Mouse (Mus musculus) ES-CJ7 (cell line): Measurements from ENCODE around the gene Sesn1.
"Not testable (repeated sequence)": the region's sequence is repeated elsewhere in the genome, so short reads cannot be mapped to it uniquely, and the experiment has no call there.

Experiments
- DNase-seq: peaks from one replicate; pipeline ENCODE4 v3.0.0; 2011; ENCODE audit warnings: low read depth, low spot score

Sesn1 gene

DNA sequence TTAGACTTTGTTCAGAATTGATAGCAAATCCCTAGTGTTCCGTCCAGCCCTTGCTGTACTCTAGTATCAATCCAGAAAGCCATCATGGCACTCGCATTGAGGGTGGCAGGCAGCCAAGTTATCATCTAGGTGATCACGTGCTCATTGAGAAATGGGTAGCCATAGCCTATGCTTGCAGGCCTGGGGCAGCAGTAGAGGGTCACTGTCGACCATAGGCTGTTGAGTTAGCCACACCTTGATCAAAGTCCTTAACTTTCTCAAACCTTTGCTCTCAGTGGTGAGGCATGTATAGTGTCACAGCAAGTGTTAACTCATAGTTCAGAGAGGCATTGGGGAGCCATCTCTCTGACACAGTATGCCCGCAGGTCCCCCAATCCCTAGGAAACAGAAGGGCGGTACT is 11.4 kb downstream of the Sesn1 start:
- DNase-seq: no peak

DNA sequence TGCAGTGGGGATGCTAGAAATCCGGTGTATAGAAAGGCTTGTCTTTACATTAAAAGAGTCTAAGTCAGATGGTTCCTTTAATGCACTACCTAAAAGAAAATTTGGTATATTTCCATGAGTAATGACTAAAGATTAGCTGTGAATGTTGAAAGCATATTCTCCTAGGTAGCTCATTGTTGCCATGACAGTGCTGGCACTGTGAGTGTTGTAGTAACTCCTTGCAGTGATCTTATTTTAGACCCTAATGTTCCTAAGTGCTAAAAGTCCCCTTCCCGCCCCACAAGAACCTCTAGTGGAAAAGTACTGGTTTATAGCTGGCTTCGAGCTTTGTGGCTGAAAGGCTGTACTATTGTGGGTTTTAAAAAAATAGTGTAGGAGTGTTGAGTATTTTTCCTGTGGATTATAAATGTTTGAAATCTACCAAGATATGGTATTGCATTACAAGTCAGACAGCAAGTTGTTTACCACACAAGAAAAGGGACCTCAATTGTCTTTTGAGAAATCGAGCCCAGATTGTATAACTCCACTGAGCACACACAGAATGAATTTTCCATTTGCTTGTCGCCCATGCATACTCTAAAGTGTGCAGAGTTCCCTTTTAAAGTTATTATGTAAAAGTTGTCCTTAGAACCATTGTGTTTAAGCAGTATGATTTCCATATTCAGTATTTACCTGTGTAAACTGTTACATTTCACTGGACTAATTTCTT is 13.0 kb downstream of the Sesn1 start:
- no peak for DNase-seq

DNA sequence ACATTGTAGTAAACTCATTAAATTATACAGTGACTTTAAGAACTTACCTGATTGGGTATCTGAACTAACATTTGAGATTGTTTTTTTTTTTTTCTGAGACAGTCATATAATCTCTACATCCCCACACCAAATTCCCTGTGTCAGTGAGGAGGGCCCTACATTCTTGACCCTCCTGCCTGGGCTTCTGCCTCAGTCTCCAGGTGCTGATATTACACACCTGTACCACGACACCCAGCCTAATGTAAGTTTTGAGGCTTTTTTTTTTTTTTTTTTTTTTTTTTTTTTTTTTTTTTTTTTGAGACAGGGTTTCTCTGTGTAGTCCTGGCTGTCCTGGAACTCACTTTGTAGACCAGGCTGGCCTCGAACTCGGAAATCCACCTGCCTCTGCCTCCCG is 13.5 kb downstream of the Sesn1 start:
- DNase-seq: not testable (repeated sequence)

DNA sequence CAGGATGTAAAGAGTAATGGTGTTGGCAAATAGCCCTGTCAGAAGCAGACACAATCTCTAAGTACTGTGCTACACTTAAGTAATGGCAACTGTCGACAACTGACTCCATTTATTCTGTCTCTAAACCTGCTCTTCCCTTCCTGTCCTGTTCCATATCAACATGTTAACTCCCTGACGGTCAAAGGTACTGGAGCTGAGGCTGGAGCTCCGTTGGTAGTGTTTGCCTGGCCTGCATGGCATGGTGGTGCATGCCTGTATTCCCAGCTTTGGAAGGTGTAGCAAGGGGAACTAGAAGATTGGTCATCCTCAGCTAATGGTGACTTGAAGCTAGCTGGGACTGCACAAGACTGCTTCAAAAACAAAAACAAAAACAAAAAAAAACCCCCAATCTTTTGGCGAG is 14.2 kb downstream of the Sesn1 start:
- DNase-seq: no peak

DNA sequence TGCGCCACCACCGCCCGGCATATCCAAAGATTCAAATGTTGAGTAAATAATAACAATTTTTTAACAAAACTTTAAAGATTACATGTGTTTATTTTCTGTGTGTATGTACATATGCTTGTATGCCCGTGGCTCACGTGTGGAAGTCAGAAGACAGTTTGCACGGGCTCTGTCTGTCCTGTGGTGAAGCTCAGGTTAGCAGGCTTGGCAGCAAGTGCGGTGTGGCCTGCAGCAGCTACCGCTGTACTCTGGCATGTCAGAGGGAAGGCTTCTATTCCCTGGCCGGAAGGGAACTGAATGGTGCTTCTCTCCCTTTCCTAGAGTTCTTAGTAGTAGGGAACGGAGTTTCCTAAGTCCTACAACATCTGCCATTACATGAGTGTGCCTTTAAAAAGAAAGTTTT is 15.3 kb downstream of the Sesn1 start:
- no peak for DNase-seq

DNA sequence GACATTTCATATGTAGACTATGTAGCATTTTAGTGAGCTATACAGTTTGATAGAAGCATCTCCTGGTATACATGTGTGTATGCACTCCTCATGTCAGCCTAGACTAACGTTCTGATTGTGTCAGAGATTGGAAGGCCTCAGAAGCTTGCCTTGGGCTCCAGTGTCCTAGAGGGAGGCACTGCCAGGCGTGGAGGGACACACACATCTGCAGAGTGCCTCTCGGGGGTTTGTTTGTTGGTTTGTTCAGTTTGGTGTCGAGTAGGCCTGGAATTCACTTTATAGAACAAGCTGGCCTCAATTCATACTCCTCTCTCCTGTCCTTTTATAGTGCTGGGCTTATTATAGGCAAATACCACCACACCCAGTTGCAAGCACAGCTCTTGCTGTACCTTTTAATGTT is 16.3 kb downstream of the Sesn1 start:
- DNase-seq: no peak

DNA sequence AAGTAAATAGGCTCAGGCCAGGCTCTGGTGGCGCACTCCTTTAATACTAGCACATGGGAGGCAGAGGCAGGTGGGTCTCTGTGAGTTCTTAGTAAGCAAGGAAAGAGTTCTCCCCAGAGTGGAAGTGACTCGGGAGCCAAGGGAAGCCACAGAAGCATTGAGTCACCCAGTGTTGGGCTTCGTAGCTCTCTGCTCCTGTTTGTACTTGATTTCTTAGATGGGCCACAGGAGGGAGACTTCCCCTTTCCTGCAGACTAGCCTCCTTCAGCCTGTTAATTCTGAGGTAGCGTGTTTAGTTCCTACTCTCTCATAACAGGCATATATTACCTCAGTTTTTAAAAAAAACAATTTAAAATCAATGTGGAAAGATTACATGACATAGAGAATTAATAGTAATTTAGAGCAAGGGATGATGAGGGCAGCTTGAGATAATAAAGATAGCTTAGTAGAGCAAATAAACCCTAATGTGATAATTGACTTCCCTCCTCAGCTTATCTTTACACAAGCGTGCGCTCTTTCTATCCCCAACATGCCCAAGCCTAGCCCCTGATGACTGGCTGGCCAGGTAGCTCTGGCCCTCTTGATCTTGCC is 16.9 kb downstream of the Sesn1 start:
- DNase-seq: no peak

DNA sequence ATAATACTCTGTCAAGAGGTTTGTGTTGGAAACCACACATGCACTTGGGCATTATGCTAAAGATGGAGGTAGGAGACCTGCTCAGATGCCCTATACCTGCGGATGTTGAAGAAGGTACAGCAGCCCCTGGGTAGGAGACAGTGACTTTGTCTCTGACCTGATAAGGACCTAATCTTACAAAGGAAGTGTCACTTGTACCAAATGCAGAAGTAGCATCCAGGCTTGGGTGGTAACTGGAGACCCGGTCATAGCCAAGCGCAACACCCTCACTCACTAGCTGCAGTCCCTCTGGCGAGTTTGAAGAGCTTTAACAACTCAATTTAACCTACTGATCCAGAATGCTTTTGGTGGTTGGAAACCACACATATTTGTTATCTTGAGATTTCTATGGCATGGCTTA is 18.0 kb downstream of the Sesn1 start:
- no peak for DNase-seq

DNA sequence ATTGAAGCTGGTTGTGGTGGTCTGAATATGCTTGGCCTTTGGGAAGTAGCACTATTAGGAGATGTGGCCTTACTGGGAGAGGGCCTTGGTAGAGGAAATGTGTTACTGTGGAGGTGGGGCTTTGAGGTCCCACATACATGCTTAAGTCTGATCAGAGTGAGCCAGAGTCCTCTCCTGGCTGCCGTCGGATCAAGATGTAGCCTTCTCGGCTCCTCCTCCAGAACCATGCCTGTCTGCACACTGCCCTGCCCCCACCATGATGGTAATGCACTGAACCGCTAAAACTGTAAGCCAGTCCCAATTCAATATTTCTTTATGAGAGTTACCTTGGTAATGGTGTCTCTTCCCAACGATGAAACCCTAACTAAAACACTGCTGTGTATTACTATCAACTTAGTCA is 19.5 kb downstream of the Sesn1 start:
- DNase-seq: peak; percentile 53

DNA sequence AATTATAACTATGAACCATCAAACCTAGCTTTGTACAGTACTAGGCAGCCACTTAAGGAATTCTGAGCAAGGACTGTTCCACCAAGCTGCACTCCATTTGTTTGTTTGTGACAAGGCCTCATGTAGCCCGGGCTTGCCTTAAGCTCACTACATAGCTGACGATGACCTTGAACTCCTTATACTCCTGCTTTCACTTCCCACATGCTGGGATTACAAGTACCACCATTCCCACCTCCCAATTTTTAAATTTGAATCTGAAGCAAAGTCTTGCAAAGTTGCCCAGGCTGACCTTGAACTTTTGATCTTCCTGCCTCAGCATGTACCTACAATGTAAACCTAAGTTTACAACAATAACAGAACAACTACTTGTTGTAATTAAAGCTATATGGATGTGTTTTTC is 20.2 kb downstream of the Sesn1 start:
- peak; percentile 98 for DNase-seq

DNA sequence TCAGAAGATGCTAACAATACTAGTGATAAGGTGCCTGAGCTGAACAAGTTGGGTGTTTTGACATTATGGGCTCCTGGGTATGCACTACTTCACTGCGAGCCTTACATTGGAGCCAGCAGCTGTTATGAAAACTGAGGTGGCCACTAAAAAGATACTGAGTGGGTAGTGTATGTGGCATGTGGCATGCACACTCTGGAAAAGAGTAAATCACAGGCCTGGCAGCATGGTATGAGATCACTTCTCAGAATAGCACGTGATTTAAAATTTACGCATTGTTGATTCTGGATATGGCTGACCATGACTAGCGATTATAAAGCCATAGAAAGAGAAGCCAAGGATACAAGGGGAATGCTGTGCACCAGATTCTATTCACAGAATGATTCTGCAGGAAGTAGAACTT is 20.7 kb downstream of the Sesn1 start:
- no peak for DNase-seq

DNA sequence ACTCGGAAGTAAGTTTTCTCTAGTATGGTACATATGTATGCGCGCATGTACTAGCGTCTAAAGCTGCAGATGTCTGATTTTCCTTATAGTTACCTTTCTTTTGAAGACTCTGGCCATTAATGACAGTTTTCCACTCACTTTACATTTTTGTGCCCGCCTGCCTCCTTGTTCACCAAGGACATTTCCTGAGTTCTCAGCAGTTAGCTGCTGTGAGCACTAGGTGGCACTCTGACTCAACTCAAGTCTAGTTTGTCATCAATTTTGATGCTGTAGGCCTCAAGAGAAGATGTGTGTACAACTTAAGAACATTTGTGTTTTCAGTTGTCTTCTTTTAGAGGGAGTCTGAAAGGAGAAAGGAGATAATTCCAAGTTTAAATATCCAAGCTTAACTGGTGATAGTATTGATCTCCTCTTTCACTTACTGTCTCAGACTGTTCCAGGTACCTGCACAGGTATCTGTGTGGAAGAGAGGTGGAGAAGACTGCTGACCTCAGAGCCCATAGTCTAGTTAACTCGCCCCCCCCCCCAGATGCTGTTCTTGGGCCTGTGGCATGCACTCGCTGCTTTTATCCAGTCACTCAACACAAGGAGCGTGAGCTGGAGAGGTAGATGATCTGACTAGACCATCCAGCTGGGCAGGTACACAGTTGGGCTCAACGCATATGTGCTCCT is 21.3 kb downstream of the Sesn1 start:
- peak; percentile 89 for DNase-seq

DNA sequence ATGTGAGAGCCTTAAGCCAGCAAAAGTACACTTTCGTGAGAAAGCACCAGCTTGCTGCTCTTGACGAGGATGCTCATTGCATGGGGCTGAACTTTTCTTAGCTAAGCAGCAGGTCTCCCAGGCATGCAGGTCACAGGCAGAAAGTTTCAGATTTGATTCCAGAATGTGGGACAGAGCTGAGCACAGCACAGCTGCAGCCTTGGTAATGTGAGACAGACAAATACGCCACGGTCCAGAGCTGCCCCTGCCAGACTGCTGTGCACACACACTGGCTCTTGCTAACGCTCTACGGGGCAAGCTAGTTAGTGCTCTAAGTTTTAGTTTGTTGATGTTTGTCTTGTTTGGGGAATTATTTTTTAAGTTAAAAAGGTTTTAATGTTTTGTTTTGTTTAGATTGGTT is 22.5 kb downstream of the Sesn1 start:
- peak; percentile 29 for DNase-seq

DNA sequence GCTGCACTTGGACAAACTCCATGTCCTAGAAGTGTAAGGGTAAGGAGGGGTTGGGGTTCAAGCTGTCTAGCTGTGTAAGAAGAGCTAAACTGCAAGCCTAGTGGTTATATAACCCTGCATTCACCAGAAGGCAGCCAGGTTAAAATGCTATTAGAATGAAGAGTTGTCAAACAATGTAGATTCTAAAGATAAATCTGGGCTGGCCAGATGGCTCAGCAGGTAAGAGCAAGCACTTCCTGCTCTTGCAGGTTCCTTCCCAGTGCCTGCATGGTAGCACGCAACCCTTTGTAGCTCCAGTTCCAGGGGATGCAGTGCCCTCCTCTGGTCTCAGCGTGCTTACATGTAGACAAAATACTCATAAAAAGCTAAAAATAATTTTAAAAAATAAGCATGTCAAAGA is 24.4 kb downstream of the Sesn1 start:
- DNase-seq: no peak

DNA sequence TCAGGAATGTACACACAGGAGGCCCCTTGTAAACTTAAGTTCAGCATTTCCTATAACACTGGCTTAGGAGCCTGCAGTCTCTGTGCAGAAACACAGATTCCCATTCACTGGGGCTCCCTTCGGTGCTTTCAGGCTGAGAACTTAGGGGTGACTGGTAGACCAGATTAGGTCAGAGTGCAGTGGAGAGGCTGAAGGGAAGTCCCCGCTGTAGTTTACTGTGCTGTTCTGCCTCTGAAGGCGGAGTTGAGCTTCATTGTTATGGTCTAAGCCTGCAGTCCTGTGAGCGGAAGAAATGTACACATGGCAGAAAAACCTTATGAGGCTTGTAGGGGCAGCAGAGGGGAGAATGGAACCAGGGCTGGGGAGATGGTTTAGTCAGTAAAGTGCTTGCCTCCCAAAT is 29.2 kb downstream of the Sesn1 start:
- DNase-seq: no peak

DNA sequence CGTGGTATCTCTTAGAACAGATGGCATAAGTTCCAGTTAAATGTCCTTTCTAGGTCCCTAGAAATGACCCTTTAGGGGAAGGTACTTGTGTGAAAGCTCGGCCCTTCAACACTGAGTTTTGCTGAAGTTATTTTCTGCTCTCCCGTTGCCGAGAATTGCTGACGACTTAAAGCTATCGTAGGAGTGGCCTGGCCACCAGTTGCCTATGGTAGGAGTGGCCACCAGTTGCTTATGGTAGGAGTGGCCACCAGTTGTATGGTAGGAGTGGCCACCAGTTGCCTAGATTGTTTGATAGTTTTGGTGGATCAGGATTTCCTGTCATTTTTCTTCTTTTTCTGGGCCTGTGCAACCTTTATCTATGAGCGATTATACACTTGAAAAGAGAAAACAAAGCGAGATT is 38.0 kb downstream of the Sesn1 start:
- no peak for DNase-seq

DNA sequence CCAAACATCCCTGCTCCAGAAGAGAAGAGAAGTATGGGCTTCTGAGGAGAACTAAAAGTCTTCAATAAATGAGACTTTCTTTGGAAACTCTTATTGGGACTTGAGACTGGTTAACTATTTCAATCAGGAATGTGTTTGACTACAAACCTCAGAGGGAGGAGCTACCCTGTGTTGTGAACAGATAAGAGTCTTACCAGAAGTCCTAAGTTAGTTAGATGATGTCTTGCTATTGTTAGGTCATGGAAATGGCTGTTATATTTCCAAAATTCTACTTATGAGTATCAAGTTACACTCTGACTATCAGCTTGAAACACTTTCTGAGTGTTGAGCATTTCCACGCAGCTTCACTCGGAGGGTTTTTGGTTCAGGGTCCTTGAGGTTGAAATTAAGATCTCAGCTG is 39.0 kb downstream of the Sesn1 start:
- no peak for DNase-seq

DNA sequence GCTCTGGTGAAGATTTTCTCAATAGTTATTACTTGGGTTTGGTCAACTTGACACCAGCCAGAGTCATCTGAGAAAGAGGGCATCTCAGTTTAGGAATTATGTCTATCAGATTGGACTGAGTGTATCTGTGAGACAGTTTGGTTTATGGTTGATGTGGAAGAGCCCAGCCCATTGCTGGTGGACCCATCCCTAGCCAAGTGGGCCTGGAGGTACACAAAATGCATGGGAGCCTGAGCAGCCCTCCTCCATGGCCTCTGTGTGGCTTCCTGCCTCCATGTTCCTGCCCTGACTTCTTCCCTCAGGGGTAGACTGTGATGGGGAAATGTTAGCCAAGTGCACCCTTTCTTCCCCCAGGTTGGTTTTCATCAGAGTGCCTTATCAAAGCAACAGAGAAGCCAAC is 50.1 kb downstream of the Sesn1 start:
- no peak for DNase-seq

DNA sequence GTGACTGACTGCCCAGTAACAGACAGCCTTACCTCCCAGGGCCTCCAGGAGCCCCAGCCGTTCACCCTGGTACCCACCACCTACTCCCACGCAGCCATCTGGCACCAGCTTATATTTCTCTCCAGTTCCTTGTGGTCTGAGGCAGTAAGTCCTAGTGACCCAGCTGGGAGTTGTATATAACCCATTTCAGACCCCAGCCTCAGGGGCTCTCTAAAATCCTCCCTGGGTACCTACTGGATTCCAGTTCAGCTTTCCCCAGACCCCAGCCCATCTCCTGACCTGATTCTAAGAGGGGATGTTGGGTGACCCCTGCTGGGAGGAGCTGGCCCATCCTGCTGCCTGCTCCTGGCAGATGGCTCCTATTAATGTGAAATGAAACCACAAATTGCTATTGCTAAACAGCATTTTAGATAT is 50.5 kb downstream of the Sesn1 start:
- DNase-seq: no peak

DNA sequence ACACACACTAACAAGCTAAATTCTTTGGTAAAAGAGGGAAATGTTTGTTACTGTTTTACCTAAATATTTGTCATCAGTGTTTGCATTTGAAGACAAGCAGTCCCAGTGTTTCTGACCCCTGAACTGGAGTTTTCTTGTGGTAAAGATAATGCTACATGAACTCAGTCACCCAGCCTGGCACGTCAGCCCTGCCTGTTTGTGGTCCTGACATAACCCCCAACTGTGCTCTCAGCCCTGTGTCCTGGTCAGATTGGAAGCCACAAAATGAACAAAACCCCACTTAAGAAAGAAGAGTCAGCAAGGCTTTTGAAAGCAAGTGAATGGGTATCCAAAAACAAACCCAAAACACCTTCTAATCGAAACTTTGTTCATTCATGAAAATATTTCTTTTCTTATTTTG is 53.3 kb downstream of the Sesn1 start:
- DNase-seq: no peak

DNA sequence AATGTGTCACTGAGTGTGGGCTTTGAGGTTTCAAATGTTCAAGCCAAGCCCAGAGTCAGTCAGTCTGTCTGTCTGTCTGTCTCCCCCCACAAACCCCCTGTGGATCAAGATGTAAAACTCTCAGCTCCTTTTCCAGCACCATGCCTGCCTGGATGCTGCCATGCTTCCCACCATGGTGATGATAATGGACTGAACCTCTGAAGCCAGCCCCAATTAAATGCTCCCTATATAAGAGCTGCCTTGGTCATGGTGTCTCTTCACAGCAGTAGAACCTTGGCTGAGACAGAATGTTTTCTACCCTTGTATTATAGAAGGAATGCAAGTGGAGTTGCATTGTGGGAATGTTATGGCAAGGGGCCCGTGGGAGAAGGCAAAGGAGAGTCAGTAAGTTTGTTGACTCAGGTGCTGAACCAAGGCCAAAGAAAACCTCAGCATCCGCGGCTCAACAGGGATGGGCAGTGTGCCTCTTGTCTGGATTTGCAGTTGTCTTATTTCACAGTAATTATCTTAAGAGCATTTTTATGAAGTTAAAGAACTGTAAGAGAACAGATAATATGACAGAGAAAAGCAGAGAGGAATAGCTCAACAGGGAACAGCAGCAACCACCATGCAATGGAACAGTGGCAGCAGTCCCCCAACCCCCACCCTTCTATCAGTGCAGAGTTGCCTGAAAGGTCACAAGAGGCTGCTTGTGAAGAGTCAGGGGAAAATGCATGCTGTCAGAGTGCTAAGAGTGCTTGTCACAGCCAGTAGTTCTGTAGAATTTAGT is 56.5 kb downstream of the Sesn1 start:
- no peak for DNase-seq

DNA sequence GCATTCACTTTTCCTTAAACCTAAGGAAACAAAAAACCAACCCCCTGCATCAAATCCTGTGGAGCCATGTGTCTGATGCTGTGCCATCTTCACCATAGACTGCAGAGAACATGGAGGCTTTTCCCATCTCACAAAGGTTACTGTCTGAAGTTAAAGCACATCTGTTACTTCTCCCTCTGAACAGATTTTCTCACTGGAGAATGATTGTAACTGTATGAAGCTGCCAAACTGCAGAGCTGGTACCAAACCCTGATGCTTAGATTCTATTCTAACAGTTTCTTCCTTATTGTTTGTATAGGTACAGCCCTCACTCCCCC is 57.1 kb downstream of the Sesn1 start:
- no peak for DNase-seq

DNA sequence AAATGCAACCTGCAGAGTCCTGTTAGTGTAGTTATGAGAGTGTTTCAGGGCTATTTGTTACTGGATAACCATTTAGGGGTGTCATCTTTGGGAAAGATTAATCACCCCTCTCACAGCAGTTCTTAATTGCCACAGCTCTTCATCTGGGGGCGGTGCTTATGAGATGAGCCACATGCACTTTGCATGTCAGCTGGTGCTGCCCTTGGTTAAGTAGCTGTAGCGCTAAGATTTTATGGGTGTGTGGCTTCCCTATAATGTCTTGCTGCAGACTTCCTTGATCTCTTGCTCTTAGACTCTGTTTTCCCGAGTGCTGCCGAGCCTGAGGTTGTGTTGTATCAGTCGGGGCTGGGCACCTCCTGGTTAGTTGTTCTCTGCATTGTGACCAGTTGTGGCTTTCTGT is 58.2 kb downstream of the Sesn1 start:
- DNase-seq: no peak
